Mouse (Mus musculus) A20 (cell line): Measurements from ENCODE around the gene Sytl3.
A peak's percentile ranks its signal among the peaks of the same experiment; 100 is the strongest.
"Not testable (repeated sequence)": the region's sequence is repeated elsewhere in the genome, so short reads cannot be mapped to it uniquely, and the experiment has no call there.

Source experiments
- DNase-seq: peaks from one replicate; pipeline ENCODE4 v3.0.0-alpha.2; 2011; ENCODE audit warnings: low read depth, low spot score

The Sytl3 gene

GRCm38 (mm10) chr17:6689344-6689743, 30.5 kb downstream of the Sytl3 start:
- DNase-seq, result not testable (repeated sequence)

GRCm38 (mm10) chr17:6691596-6691995, 32.7 kb downstream of the Sytl3 start:
- DNase-seq, result peak; percentile 64

- not testable (repeated sequence) for DNase-seq
Measured at GRCm38 (mm10) chr17:6695712-6696111, 36.8 kb downstream of the Sytl3 start.

- DNase-seq, result not testable (repeated sequence)
Measured at GRCm38 (mm10) chr17:6696521-6696920, 37.6 kb downstream of the Sytl3 start.

- peak; percentile 76 for DNase-seq
Measured at GRCm38 (mm10) chr17:6697224-6697775, 38.4 kb downstream of the Sytl3 start.

GRCm38 (mm10) chr17:6699502-6699901, 40.6 kb downstream of the Sytl3 start:
- not testable (repeated sequence) for DNase-seq

- DNase-seq, result not testable (repeated sequence)
Measured at GRCm38 (mm10) chr17:6700077-6700476, 41.2 kb downstream of the Sytl3 start.

GRCm38 (mm10) chr17:6702625-6703221, 43.8 kb downstream of the Sytl3 start:
- DNase-seq, result not testable (repeated sequence)

- not testable (repeated sequence) for DNase-seq
Measured at GRCm38 (mm10) chr17:6703381-6704270, 44.7 kb downstream of the Sytl3 start.

- not testable (repeated sequence) for DNase-seq
Measured at GRCm38 (mm10) chr17:6706448-6706847, 47.6 kb downstream of the Sytl3 start.

- DNase-seq, result not testable (repeated sequence)
Measured at GRCm38 (mm10) chr17:6707422-6707821, 48.5 kb downstream of the Sytl3 start.

- peak; percentile 54 for DNase-seq
Measured at GRCm38 (mm10) chr17:6708194-6708593, 49.3 kb downstream of the Sytl3 start.

- not testable (repeated sequence) for DNase-seq
Measured at GRCm38 (mm10) chr17:6713483-6713882, 54.6 kb downstream of the Sytl3 start.

- DNase-seq, result not testable (repeated sequence)
Measured at GRCm38 (mm10) chr17:6713944-6714343, 55.1 kb downstream of the Sytl3 start.

GRCm38 (mm10) chr17:6727996-6728610, 69.2 kb downstream of the Sytl3 start:
- no peak for DNase-seq

- DNase-seq, result no peak
Measured at GRCm38 (mm10) chr17:6729244-6729742, 70.4 kb downstream of the Sytl3 start.

- no peak for DNase-seq
Measured at GRCm38 (mm10) chr17:6731132-6731531, 72.2 kb downstream of the Sytl3 start.

GRCm38 (mm10) chr17:6731634-6732033, 72.7 kb downstream of the Sytl3 start:
- DNase-seq, result no peak

- DNase-seq, result no peak
Measured at GRCm38 (mm10) chr17:6732665-6733064, 73.8 kb downstream of the Sytl3 start.

GRCm38 (mm10) chr17:6733322-6733875, 74.5 kb downstream of the Sytl3 start:
- DNase-seq, result no peak

- DNase-seq, result no peak
Measured at GRCm38 (mm10) chr17:6734746-6735441, 76.0 kb downstream of the Sytl3 start.
